Mouse (Mus musculus) liver, embryonic 12.5 days (tissue): ENCODE results near the gene Taar8a. TPM values are rescaled to one million over a fixed set of nuclear protein-coding genes. Genes with fewer than 3 reads are reported as not detected.
"Not testable (repeated sequence)": the region's sequence is repeated elsewhere in the genome, so short reads cannot be mapped to it uniquely, and the experiment has no call there.

ENCODE experiments used
- ATAC-seq: fragments of 200-750 bp; cut with Nextera tagmentation; 2 replicates; pipeline ENCODE4 v1.8.0; 2017; ENCODE audit warnings: moderate number of reproducible peaks, mild to moderate bottlenecking, moderate library complexity
- H3K27ac ChIP-seq: fragments of 300-500 bp; sonication (generic); 2 replicates; pipeline ENCODE4 v1.5.1; 2016; ENCODE audit warnings: mild to moderate bottlenecking
- H3K27me3 ChIP-seq: fragments of 300-500 bp; sonication (generic); replicated peaks from 2 replicates; pipeline ENCODE4 v1.6.1; 2016; ENCODE audit warnings: mild to moderate bottlenecking, moderate library complexity
- H3K36me3 ChIP-seq: fragments of 300-500 bp; sonication (generic); 2 replicates; pipeline ENCODE4 v1.6.1; 2016; ENCODE audit warnings: mild to moderate bottlenecking, moderate library complexity
- H3K4me1 ChIP-seq: fragments of 300-500 bp; sonication (generic); 2 replicates; pipeline ENCODE4 v1.6.1; 2016
- H3K4me2 ChIP-seq: fragments of 300-500 bp; sonication (generic); 2 replicates; pipeline ENCODE4 v1.6.1; 2016; ENCODE audit warnings: mild to moderate bottlenecking, moderate library complexity
- H3K4me3 ChIP-seq: fragments of 300-500 bp; sonication (generic); 2 replicates; pipeline ENCODE4 v1.5.1; 2016; ENCODE audit warnings: mild to moderate bottlenecking, moderate library complexity
- H3K9ac ChIP-seq: fragments of 300-500 bp; sonication (generic); 2 replicates; pipeline ENCODE4 v1.6.1; 2016; ENCODE audit warnings: mild to moderate bottlenecking, moderate library complexity
- H3K9me3 ChIP-seq: fragments of 300-500 bp; sonication (generic); replicated peaks from 2 replicates; pipeline ENCODE4 v1.6.1; 2016; ENCODE audit warnings: mild to moderate bottlenecking, moderate library complexity
- WGBS: fragments of 180-500 bp; shearing (Covaris S2); methylation state at CpG from one replicate; pipeline ENCODE4 v1.1.7; 2016; ENCODE audit not compliant: insufficient replicate concordance; 5-methylcytosine and 5-hydroxymethylcytosine counted together
- polyA plus RNA-seq: library from polyadenylated mRNA; unstranded; fragments of >200 nt; fragmentation: Nextera tagmentation; extraction: Ambion mirVana; gene quantifications from 2 replicates; pipeline ENCODE4 v1.2.1, GENCODE M21; 2016

The Taar8a gene
- not detected in 2 replicates for polyA plus RNA-seq

DNA sequence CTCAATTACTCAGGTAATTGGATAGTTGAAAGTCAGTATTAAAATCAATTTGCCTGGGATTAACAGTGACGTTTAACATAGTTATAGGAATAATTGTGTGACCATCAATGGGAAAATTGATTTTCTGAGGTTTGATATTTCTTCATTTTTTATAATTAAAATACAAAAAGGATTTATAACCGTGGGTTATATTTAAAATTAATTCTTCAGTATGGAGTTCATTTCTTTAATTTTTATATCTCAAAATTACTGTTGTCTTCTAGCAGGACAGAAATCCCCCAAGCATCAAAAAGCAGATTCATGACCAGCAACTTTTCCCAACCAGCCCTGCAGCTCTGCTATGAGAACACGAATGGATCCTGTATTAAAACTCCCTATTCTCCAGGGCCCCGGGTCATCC lies at the start of gene Taar8a:
TSS of gene Taar8a (plus strand) at position 301 of the 400 bp plus-strand sequence.
- H3K4me1 ChIP-seq, H3K27me3 ChIP-seq, H3K4me2 ChIP-seq, ATAC-seq, H3K27ac ChIP-seq, H3K9me3 ChIP-seq, H3K9ac ChIP-seq, H3K4me3 ChIP-seq, H3K36me3 ChIP-seq: not testable (repeated sequence)
- 58% methylated on average over 2 of the region's 4 CpGs for WGBS

DNA sequence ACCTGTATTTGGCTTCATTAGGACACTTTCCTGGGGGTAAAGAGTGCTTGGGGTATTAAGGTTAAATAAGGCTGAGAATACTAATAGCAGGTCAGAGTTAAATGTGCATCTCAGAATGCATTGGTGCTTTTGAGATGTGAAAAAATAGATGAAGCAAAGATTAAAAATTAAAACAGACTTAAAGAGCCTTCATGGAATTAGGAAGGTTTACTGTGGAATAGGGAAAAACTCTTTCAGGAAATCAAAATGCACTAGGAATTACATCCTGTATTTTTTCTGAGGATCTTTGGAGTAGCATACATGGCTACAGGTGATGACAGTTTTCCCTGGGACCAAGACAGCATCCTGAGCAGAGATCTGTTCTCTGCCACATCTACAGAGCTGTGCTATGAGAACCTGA lies 49.4 kb upstream of the Taar8a start, which contains the start of gene Taar7d:
TSS of gene Taar7d (plus strand) at position 301 of the 400 bp plus-strand sequence.
- ATAC-seq, result no peak
- no peak within 1 kb of the TSS for H3K9ac ChIP-seq
- no peaks in the 10 kb centered on the region for H3K27me3 ChIP-seq
- no peak within 1 kb of the TSS for H3K4me2 ChIP-seq
- no peak within 1 kb of the TSS for H3K4me3 ChIP-seq
- no peaks in the 10 kb centered on the region for H3K4me1 ChIP-seq
- no peak within 1 kb of the TSS for H3K27ac ChIP-seq
- no peaks in the 10 kb centered on the region for H3K9me3 ChIP-seq
- H3K36me3 ChIP-seq, result no peaks in the 10 kb centered on the region

DNA sequence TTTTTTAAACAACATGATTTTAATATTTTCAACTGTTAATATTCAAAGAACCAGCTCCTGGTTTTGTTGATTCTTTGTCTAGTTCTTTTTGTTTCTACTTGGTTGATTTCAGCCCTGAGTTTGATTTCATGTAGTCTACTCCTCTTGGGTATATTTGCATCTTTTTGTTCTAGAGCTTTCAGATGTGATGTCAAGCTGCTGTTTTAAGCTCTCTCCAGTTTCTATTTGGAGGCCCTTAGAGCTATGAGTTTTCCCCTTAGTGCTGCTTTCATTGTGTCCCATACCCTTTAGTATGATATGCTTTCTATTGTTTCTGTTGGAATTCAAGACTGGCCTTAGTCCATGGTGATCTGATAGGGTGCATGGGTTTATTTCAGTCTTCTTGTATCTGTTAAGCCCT lies 45.0 kb upstream of the Taar8a start:
- Histone ChIP-seq H3K27me3 (no peaks in the 10 kb centered on the region), H3K36me3 (no peaks in the 10 kb centered on the region), H3K4me1 (no peaks in the 10 kb centered on the region), H3K9ac (no peak overlapping the region), H3K4me3 (no peak overlapping the region), H3K4me2 (no peak overlapping the region), H3K27ac (no peak overlapping the region), H3K9me3 (no peaks in the 10 kb centered on the region)
- ATAC-seq, result no peak

DNA sequence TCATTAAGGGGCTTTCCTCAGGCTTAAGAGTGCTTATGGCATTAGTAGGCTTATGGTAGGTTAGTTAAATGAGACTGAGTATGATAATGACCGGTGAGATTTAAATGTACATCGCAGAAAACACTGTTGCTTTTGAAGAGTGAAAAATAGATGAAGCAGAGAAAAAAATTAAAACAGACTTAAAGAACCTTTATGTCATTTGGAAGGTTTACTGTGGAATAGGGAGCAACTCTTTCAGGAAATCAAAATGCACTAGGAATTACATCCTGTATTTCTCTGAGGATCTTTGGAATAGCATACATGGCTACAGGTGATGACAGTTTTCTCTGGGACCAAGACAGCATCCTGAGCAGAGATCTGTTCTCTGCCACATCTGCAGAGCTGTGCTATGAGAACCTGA lies 39.0 kb upstream of the Taar8a start, which contains the start of gene Taar7e:
TSS of gene Taar7e (plus strand) at position 301 of the 400 bp plus-strand sequence.
- no peaks in the 10 kb centered on the region for H3K36me3 ChIP-seq

DNA sequence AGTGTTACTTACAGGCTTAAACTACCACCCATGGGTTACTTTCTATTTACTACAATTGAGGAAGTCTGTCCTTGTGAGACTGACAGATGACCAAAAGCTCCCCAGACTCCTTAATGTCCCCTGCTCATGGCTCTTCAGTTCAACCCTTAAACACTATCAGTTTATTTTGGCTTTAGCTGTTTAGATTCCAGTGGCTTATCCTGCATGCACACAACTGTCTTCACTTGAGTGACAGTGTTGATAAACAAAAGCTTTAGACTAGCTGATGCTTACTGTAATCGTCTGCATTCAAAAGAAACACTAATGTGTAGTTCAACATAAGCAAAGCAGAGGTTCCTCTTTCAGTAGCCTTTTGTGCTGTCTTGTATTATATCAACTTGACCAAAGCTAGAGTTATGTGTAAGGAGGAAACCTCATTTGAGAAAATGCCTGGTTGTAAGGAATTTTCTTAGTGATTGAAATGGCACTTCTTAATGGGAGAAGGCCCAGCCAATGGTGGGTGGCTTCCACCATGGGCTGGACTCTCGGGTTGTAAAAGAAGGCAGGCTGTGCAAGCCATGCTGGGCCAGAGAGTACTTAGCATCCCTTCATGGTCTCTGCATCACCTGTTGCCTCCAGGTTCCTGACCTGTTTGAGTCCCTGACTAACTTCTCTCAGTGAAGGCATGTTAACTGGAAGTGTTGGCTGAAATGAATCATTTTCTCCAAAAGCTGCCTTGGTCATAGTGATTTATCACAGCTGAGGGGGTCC lies 36.0 kb upstream of the Taar8a start:
- ATAC-seq, result peak; percentile 87
- Histone ChIP-seq H3K4me2 (no peak overlapping the region), H3K27me3 (no peaks in the 10 kb centered on the region), H3K27ac (0 out of 2 replicates have a peak overlapping the region, but pooled peaks have one; percentile 5), H3K36me3 (no peaks in the 10 kb centered on the region), H3K9ac (no peak overlapping the region), H3K9me3 (no peaks in the 10 kb centered on the region), H3K4me3 (no peak overlapping the region), H3K4me1 (peaks cover 14% of the 10 kb centered on the region)
- WGBS, result 37% methylated on average over 2 of the region's 2 CpGs

More for the DNA sequence above, 39.0 kb upstream of the Taar8a start, which contains the start of gene Taar7e:
- ATAC-seq, result no peak
- no peak within 1 kb of the TSS for H3K4me2 ChIP-seq
- WGBS, result 78% methylated on average over 2 of the region's 2 CpGs
- H3K4me1 ChIP-seq, result peaks cover 14% of the 10 kb centered on the region
- no peaks in the 10 kb centered on the region for H3K27me3 ChIP-seq
- no peak within 1 kb of the TSS for H3K9ac ChIP-seq
- H3K27ac ChIP-seq, result no peak within 1 kb of the TSS
- H3K4me3 ChIP-seq, result no peak within 1 kb of the TSS
- no peaks in the 10 kb centered on the region for H3K9me3 ChIP-seq

DNA sequence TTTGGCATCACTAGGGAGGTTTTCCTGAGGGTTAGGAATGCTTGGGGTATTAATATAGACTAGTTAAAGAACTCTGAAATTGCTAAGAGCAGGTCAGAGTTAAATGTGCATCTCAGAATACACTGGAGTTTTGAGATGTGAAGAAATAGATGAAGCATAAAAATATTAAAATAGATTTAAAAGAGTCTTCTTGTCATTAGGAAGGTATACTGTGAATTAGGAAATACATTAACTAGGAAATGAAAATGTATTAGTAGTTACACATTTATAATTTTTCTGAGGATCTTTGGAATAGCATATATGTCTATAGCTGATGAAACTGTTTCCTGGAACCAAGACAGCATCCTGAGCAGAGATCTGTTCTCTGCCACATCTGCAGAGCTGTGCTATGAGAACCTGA lies 27.1 kb upstream of the Taar8a start, which contains the start of gene Taar7f:
TSS of gene Taar7f (plus strand) at position 301 of the 400 bp plus-strand sequence.
- H3K4me3 ChIP-seq, result no peak within 1 kb of the TSS
- no peak within 1 kb of the TSS for H3K4me2 ChIP-seq
- no peak within 1 kb of the TSS for H3K9ac ChIP-seq
- no peak for ATAC-seq
- H3K27ac ChIP-seq, result no peak within 1 kb of the TSS
- H3K36me3 ChIP-seq, result no peaks in the 10 kb centered on the region
- H3K9me3 ChIP-seq, result no peaks in the 10 kb centered on the region
- H3K4me1 ChIP-seq, result no peaks in the 10 kb centered on the region
- H3K27me3 ChIP-seq, result no peaks in the 10 kb centered on the region

DNA sequence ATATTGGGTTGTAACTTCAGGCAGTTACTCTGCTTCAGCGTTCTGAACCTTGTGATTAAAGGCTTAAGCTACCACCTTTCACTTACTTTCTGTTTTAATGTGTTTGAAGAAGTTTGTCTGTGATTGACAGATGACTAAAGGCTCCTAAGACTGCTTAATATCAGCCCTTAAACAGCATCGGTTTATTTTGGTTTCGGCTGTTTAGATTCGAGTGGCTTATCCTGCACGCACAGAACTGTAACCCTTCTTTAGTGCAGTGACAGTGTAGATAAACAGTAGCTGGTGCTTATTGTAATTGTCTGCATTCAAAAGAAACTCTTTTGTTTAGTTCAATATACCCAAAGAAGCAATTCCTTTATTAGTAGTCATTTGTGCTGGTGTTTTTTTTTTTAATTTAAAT lies 24.3 kb upstream of the Taar8a start:
- peak; percentile 79 for ATAC-seq
- H3K9me3 ChIP-seq, result no peaks in the 10 kb centered on the region
- no peaks in the 10 kb centered on the region for H3K4me1 ChIP-seq
- no peak overlapping the region for H3K9ac ChIP-seq
- H3K4me2 ChIP-seq, result no peak overlapping the region
- no peak overlapping the region for H3K27ac ChIP-seq
- no peaks in the 10 kb centered on the region for H3K36me3 ChIP-seq
- H3K4me3 ChIP-seq, result no peak overlapping the region
- H3K27me3 ChIP-seq, result no peaks in the 10 kb centered on the region
- 42% methylated on average over 5 of the region's 5 CpGs for WGBS

DNA sequence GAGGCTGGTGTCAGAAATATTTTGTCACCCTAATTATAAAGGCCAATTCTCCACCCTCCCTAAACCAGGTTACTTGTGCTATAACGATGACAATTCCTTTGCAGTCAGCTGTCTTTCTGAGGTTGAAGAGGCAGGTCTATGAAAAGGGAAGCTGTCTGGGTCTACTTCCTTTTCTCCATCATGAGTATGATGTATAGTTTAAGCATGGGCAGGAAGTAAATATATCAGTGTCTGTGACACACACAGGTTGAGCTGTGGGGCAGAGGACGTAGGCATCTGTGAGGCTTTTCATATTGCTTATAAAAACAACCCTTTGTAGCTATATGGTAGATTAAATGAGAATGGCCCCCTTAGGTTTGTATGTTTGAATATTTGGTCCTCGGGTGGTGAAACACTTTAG lies 17.3 kb upstream of the Taar8a start:
- no peak for ATAC-seq
- Histone ChIP-seq H3K9ac (no peak overlapping the region), H3K27ac (no peak overlapping the region), H3K4me3 (no peak overlapping the region), H3K36me3 (no peaks in the 10 kb centered on the region), H3K27me3 (no peaks in the 10 kb centered on the region), H3K9me3 (no peaks in the 10 kb centered on the region), H3K4me2 (no peak overlapping the region), H3K4me1 (no peaks in the 10 kb centered on the region)
- whole genome bisulfite sequencing, result 43% methylated on average over 3 of the region's 3 CpGs

DNA sequence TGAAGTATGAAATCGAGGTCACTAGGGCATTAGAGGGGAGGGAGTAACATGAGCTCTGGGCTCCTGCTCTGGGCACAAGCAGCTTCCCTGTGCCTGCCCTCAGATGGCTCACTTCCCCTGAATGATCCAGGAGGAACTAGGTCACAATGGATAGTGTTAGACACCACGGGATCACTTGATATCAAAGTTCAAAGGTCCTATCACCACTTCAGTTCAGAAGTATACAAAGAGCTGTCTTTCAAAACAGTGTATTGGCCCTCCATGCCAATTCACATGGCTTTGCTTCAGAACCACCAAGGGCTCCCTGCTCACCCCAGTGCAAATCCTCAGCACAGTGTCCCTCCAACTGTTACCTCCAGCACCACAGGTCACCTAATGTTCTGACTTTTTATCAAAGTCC lies 1.5 kb upstream of the Taar8a start:
- H3K4me2 ChIP-seq, ATAC-seq, H3K9me3 ChIP-seq, H3K4me1 ChIP-seq, H3K27ac ChIP-seq, H3K36me3 ChIP-seq, H3K4me3 ChIP-seq, H3K9ac ChIP-seq, H3K27me3 ChIP-seq: not testable (repeated sequence)
- WGBS, result 38% methylated on average over 2 of the region's 2 CpGs

DNA sequence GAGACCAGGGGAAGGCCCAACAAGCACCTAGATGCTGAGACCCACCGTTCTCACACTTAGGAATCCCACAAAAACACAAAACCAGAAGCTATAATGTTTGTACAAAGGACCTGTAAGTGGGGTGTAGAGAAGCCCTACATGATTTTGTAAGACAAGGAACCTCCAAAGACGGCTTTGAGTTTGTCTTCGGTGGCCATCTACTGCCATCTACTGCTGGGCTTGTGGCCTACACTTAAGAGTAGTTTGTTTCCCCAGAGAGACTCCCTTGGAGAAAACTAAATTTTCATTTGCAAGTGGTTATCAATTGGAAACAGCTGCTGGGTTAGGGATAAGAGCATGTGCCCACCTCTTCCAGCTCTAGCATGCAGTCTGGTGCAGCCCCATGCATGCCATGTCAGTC lies 3.9 kb downstream of the Taar8a start:
- no peak for ATAC-seq
- H3K4me2 ChIP-seq, result no peak overlapping the region
- H3K36me3 ChIP-seq, result no peaks in the 10 kb centered on the region
- no peak overlapping the region for H3K27ac ChIP-seq
- 28% methylated on average over 3 of the region's 3 CpGs for WGBS
- no peaks in the 10 kb centered on the region for H3K4me1 ChIP-seq
- no peaks in the 10 kb centered on the region for H3K9me3 ChIP-seq
- H3K27me3 ChIP-seq, result no peaks in the 10 kb centered on the region
- H3K4me3 ChIP-seq, result no peak overlapping the region
- no peak overlapping the region for H3K9ac ChIP-seq

DNA sequence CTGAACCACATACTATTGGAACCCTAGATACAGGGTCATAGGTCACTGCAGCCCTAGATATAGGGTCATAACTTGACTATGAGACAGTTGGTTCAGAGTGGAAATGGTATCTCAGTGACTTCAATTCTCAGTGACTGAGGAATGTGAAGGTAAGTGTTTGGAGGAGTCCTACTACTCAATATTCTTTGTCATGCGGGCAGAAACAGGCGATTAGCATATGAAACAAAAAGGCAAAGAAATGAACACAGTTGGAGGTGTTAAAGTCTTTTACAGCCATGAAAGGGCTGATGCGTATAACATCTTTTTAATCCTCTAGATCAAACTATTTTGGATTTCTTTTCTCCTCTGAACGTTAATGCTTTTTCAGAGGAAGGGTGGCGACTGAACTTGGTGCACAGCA lies 9.6 kb downstream of the Taar8a start:
- Histone ChIP-seq H3K9me3 (no peaks in the 10 kb centered on the region), H3K27ac (no peak overlapping the region), H3K4me3 (no peak overlapping the region), H3K4me1 (no peaks in the 10 kb centered on the region; the same call in 1 of the 2 replicates), H3K36me3 (no peaks in the 10 kb centered on the region), H3K4me2 (no peak overlapping the region), H3K27me3 (no peaks in the 10 kb centered on the region), H3K9ac (no peak overlapping the region)
- WGBS, result 57% methylated on average over 5 of the region's 5 CpGs
- no peak for ATAC-seq

DNA sequence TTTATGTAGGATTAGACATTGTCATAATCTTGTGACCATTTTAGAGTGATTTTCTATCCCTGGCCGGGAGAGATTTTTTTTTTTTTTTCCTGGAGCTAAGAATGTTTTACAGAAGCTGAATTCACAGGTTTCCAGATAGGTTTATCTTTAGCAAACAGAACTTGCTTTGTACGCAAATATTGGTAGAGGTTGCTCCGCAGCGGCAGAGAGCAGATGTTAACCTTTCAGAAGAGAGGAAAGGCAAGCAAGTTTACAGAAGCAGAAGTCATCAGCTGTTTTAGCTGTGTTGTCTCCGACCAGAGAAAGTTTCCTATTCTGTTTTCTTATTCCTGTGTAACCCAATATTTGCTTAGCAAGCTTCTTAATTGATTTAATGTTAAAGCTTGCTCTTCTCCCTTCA lies 10.3 kb downstream of the Taar8a start:
- no peak overlapping the region for H3K27ac ChIP-seq
- ATAC-seq, result no peak
- H3K4me2 ChIP-seq, result no peak overlapping the region
- no peaks in the 10 kb centered on the region; the same call in 1 of the 2 replicates for H3K4me1 ChIP-seq
- 37% methylated on average over 5 of the region's 5 CpGs for WGBS
- H3K4me3 ChIP-seq, result no peak overlapping the region
- H3K9me3 ChIP-seq, result no peaks in the 10 kb centered on the region
- H3K9ac ChIP-seq, result no peak overlapping the region
- H3K36me3 ChIP-seq, result no peaks in the 10 kb centered on the region
- H3K27me3 ChIP-seq, result no peaks in the 10 kb centered on the region

DNA sequence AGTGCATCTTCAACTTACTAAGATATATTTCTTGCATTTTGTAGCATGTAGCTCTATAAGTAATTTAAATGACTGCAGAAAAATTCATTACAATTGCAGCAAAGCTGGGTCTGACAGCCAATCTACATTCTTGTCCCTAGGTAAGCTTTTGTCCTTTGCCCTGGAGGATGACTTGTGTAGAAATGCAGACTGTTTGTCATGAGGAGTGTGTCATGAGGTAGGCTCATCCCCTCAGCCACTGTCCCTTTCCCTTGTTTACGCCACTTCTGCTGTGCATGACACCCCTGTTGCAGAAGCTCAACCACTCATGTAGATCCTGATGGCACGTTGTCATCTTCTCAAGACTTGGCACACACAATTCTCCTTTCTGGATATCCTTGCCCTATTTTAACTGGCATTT lies 10.9 kb downstream of the Taar8a start:
- H3K36me3 ChIP-seq, result no peaks in the 10 kb centered on the region
- no peak overlapping the region for H3K27ac ChIP-seq
- WGBS, result 58% methylated on average over 2 of the region's 2 CpGs
- no peak overlapping the region for H3K9ac ChIP-seq
- H3K4me1 ChIP-seq, result no peaks in the 10 kb centered on the region; the same call in 1 of the 2 replicates
- no peaks in the 10 kb centered on the region for H3K9me3 ChIP-seq
- no peak for ATAC-seq
- H3K4me3 ChIP-seq, result no peak overlapping the region
- no peak overlapping the region for H3K4me2 ChIP-seq
- no peaks in the 10 kb centered on the region for H3K27me3 ChIP-seq
